Mouse (Mus musculus) brain, adult 2 months (tissue): ENCODE data around the gene Cacna1g.

Experiments
- DNase-seq: peaks from one replicate; pipeline ENCODE4 v3.0.0; 2011; ENCODE audit warnings: low read depth, low spot score

Gene Cacna1g

DNA sequence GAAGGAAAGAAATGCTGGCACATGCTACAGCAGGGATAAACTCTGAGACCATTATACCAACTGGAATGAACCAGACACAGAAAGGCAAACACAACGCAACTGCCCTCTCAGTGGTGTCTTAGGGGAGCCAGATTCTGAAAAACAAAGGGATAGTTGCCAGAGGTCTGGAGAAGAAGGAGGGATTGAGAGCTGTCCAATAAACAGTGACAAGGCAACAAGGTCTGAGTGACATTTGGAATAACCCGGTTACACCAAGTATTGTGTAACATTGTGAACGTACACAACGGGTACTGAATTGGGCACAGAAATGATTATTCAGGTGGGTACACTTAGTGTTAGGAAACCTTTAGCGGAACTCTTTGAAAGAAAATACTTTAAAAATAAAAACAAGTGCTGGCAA is 111.9 kb downstream of the Cacna1g start:
- no peak for DNase-seq

DNA sequence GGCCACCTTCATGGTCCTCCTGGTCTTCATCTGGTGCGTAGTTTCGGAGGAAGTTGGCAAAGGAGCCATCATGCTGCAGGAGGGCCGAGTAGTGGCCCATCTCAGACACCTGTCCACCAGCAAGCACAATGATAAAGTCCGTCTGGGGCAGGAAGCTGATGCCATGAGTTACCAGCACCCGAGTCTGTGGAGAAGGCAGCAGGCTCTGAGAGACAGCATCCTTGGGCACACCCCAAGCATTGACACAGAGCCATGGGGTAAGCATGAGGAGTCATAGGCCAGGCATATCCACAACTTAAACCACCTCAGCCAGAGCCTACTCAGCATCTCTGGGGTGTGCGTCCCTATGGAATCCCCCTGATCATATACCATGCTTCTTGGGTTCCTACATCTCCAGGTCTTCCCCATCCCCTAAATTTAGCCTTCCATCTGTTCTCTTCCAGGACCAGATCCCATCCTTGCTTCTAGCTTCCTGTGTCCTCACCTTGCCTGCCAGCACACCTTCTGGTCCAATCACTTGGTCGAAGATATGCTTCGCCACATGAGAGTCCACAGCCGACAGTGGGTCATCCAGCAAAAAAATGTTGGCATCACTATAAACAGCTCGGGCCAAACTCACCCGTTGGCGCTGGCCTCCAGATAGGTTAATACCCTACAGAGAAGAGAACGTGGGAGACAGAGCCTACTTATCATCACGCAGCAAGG is 112.7 kb downstream of the Cacna1g start:
- DNase-seq = peak; percentile 92

DNA sequence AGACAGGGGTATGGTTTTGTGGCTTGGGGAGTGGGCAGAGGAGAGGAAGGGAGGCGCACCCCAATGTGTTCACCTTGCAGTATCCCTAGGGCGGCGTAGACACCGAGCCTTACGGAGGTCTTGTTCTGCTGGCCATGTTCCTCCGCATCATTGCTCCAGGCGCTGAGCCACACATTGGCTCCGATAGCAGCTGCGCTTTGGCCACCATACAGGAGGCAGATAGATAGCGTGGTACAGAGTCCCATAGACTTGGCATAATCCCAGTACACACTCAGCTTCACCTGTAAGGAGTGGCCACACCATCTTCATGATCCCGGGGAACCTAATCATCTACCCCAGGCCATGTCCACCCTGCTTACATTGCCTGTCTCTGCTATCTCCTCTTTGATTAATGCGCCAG is 114.8 kb downstream of the Cacna1g start:
- DNase-seq = no peak
